Comparison of ENCODE assay signal across 9 mouse cellular contexts in the genomic region with DNA sequence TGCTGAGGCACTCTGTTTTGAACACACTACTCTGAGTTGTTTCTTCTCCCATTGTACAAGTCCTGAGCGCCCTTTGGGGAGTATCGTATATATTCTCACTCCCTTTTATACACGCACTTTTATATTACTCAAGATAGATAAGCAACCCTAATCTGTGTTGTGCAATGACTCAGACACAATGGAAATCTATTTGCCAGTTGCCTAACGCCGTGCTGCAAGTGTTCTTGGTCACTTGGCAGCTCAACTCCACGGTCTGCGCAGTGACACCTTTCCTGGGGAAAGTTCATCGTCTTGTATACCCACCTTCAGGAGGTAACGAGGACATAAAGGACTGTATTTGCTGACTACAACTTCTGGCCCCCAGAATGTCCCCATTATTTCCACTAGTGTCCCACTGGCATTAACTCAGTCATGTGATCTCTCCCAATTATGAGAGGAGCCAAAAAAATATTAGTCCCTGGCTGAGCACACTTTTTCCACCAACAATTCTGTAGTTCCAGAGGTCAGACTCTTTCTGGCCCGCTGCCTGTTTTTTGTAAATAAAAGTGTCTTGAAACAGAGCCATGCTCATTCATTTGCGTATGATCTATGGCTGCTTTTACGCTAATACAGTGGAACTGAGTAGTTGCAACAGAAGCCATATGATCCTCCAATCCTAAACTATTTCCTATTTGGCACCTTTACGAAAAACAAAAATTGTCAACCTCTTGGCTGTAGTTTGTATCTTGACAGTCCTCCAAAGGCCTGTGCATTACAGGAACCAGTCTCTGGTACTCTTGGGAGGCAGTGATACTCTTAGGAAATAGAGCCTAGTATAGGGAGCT. TPM values are rescaled to one million over a fixed set of nuclear protein-coding genes. Genes with fewer than 3 reads are reported as not detected.
DNase-seq lines count a peak whose midpoint lies in the region; ATAC-seq and TF ChIP-seq lines count a peak whose summit lies in the region.
"Had no signal": no experiment of that assay in that cellular context is flagged by ENCODE, and none has a peak within 500 bp of the region (broad histone marks: within the 10 kb centered on the region; RNA-seq: fewer than 3 reads in every experiment).

No protein-coding gene starts in this region.

- ATAC-seq in forebrain, embryonic 11.5 days (replicated peaks; ENCODE audit: low FRiP score), result no peak
- no peak for ATAC-seq in forebrain, embryonic 14.5 days
- no peak for ATAC-seq in forebrain, embryonic 15.5 days (replicated peaks)
- no peak for ATAC-seq in forebrain, embryonic 13.5 days

- DNase-seq in forebrain, embryonic 11.5 days (ENCODE audit: low spot score), result peak; percentile 3
- DNase-seq in forebrain, embryonic 14.5 days (ENCODE audit: low spot score), result no peak
- peak; percentile 59 for DNase-seq in cerebellum, adult 9-11 months
- peak; percentile 90 for DNase-seq in kidney, adult 2 months
- DNase-seq in lung, postnatal 14 days, result peak; percentile 61
- DNase-seq in forebrain, embryonic 10.5 days (ENCODE audit: extremely low spot score, low spot score), result no peak
- DNase-seq: layer of hippocampus, postnatal 36 days had no signal

- H3K4me1 ChIP-seq in forebrain, embryonic 11.5 days (replicated peaks; ENCODE audit: control insufficient read depth, insufficient read depth, low read length), result no peaks in the 10 kb centered on the region
- H3K4me1 ChIP-seq in forebrain, embryonic 14.5 days (ENCODE audit: control insufficient read depth, insufficient read depth, low read length), result no peaks in the 10 kb centered on the region
- peaks cover 18% of the 10 kb centered on the region; the same call in 1 of the 2 replicates for H3K4me1 ChIP-seq in kidney, adult 2 months (ENCODE audit: control insufficient read depth, insufficient read depth, low read length)
- H3K4me1 ChIP-seq in forebrain, embryonic 15.5 days, result peaks cover 22% of the 10 kb centered on the region
- H3K4me1 ChIP-seq in forebrain, embryonic 10.5 days, result peaks cover 28% of the 10 kb centered on the region
- no peaks in the 10 kb centered on the region for H3K4me1 ChIP-seq in forebrain, embryonic 13.5 days

- no peaks in the 10 kb centered on the region for H3K27me3 ChIP-seq in forebrain, embryonic 11.5 days (ENCODE audit: control insufficient read depth, insufficient read depth, low read length)
- H3K27me3 ChIP-seq in forebrain, embryonic 14.5 days (replicated peaks; ENCODE audit: control insufficient read depth, insufficient read depth, low read length), result no peaks in the 10 kb centered on the region
- H3K27me3 ChIP-seq in kidney, adult 2 months (replicated peaks; ENCODE audit: control insufficient read depth, insufficient read depth, low read length), result no peaks in the 10 kb centered on the region
- no peaks in the 10 kb centered on the region for H3K27me3 ChIP-seq in forebrain, embryonic 15.5 days
- no peaks in the 10 kb centered on the region for H3K27me3 ChIP-seq in forebrain, embryonic 10.5 days (ENCODE audit: poor library complexity, severe bottlenecking)
- no peaks in the 10 kb centered on the region for H3K27me3 ChIP-seq in forebrain, embryonic 13.5 days

- H3K9ac ChIP-seq in forebrain, embryonic 11.5 days (ENCODE audit: low read length), result no peak overlapping the region
- H3K9ac ChIP-seq in forebrain, embryonic 14.5 days (ENCODE audit: low read length), result no peak overlapping the region
- no peak overlapping the region for H3K9ac ChIP-seq in forebrain, embryonic 15.5 days (replicated peaks)
- H3K9ac ChIP-seq in forebrain, embryonic 13.5 days, result no peak overlapping the region

- H3K36me3 ChIP-seq in forebrain, embryonic 11.5 days (ENCODE audit: control insufficient read depth, insufficient read depth, low read length), result no peaks in the 10 kb centered on the region
- no peaks in the 10 kb centered on the region for H3K36me3 ChIP-seq in forebrain, embryonic 14.5 days (ENCODE audit: control insufficient read depth, insufficient read depth, low read length)
- H3K36me3 ChIP-seq in kidney, adult 2 months (ENCODE audit: control insufficient read depth, insufficient read depth, low read length), result no peaks in the 10 kb centered on the region
- H3K36me3 ChIP-seq in forebrain, embryonic 15.5 days, result no peaks in the 10 kb centered on the region
- no peaks in the 10 kb centered on the region for H3K36me3 ChIP-seq in forebrain, embryonic 10.5 days (replicated peaks)
- no peaks in the 10 kb centered on the region for H3K36me3 ChIP-seq in forebrain, embryonic 13.5 days (ENCODE audit: poor library complexity, severe bottlenecking)

- WGBS in forebrain, embryonic 11.5 days, result 94% methylated on average over 13 of the region's 13 CpGs
- WGBS in forebrain, embryonic 14.5 days, result 84% methylated on average over 13 of the region's 13 CpGs
- WGBS in kidney, adult 2 months, result 53% methylated on average over 13 of the region's 13 CpGs
- 81% methylated on average over 13 of the region's 13 CpGs for WGBS in forebrain, embryonic 15.5 days
- 94% methylated on average over 13 of the region's 13 CpGs for WGBS in forebrain, embryonic 10.5 days
- WGBS in forebrain, embryonic 13.5 days, result 89% methylated on average over 13 of the region's 13 CpGs

- no peak overlapping the region for H3K27ac ChIP-seq in forebrain, embryonic 11.5 days (ENCODE audit: low read depth, low read length)
- H3K27ac ChIP-seq in forebrain, embryonic 14.5 days (ENCODE audit: low read depth, low read length), result no peak overlapping the region
- H3K27ac ChIP-seq in kidney, adult 2 months (ENCODE audit: insufficient read depth, low read depth, low read length), result no peak overlapping the region; the same call in 1 of the 2 replicates
- no peak overlapping the region for H3K27ac ChIP-seq in forebrain, embryonic 15.5 days (replicated peaks)
- H3K27ac ChIP-seq in forebrain, embryonic 10.5 days, result no peak overlapping the region
- no peak overlapping the region for H3K27ac ChIP-seq in forebrain, embryonic 13.5 days

- no peaks in the 10 kb centered on the region for H3K9me3 ChIP-seq in forebrain, embryonic 11.5 days (ENCODE audit: control insufficient read depth, low read length)
- H3K9me3 ChIP-seq in forebrain, embryonic 14.5 days (replicated peaks; ENCODE audit: control insufficient read depth, low read length), result no peaks in the 10 kb centered on the region
- H3K9me3 ChIP-seq in forebrain, embryonic 15.5 days, result no peaks in the 10 kb centered on the region
- H3K9me3 ChIP-seq in forebrain, embryonic 10.5 days, result no peaks in the 10 kb centered on the region
- no peaks in the 10 kb centered on the region for H3K9me3 ChIP-seq in forebrain, embryonic 13.5 days (replicated peaks)

- H3K4me2 ChIP-seq in forebrain, embryonic 11.5 days (ENCODE audit: low read depth, low read length, severe bottlenecking), result no peak overlapping the region
- H3K4me2 ChIP-seq in forebrain, embryonic 14.5 days (ENCODE audit: low read length), result no peak overlapping the region
- H3K4me2 ChIP-seq in forebrain, embryonic 15.5 days (replicated peaks), result no peak overlapping the region
- H3K4me2 ChIP-seq in forebrain, embryonic 13.5 days, result no peak overlapping the region

- H3K4me3 ChIP-seq in forebrain, embryonic 11.5 days (ENCODE audit: low read depth, low read length), result no peak overlapping the region
- no peak overlapping the region for H3K4me3 ChIP-seq in forebrain, embryonic 14.5 days (ENCODE audit: low read depth, low read length)
- H3K4me3 ChIP-seq in kidney, adult 2 months (ENCODE audit: insufficient read depth, low read depth, low read length), result no peak overlapping the region
- H3K4me3 ChIP-seq in forebrain, embryonic 15.5 days, result no peak overlapping the region
- H3K4me3 ChIP-seq in forebrain, embryonic 10.5 days, result no peak overlapping the region
- H3K4me3 ChIP-seq in forebrain, embryonic 13.5 days, result no peak overlapping the region

- TF ChIP-seq CTCF in kidney, adult 2 months (conservative IDR thresholded peaks at IDR 0.05; ENCODE audit: insufficient read depth, insufficient read length, low read depth, low read length), result no peak

- no peak for TF ChIP-seq POLR2A in kidney, adult 2 months (IDR thresholded peaks at IDR 0.05; ENCODE audit: low read depth, low read length)

RNA-seq across cellular contexts. Expression of gene Xpnpep1, which starts 35.1 kb away (rescaled TPM):
- polyA plus RNA-seq in forebrain, embryonic 11.5 days (2014; fragmentation: Nextera tagmentation; extraction: Ambion mirVana), result 150 and 168 TPM in 2 replicates
- polyA plus RNA-seq in forebrain, embryonic 14.5 days (2014; fragmentation: Nextera tagmentation; extraction: Ambion mirVana), result 155 and 158 TPM in 2 replicates
- 250 and 253 TPM in 2 replicates for polyA plus RNA-seq in kidney, adult 2 months (2012; rRNA removed)
- 130 and 136 TPM in 2 replicates for polyA plus RNA-seq in forebrain, embryonic 15.5 days (2015; fragmentation: Nextera tagmentation; extraction: Ambion mirVana)
- 156 TPM in 2 replicates for polyA plus RNA-seq in forebrain, embryonic 10.5 days (2016; fragmentation: Nextera tagmentation; extraction: Ambion mirVana)
- polyA plus RNA-seq in forebrain, embryonic 13.5 days (2015; fragmentation: Nextera tagmentation; extraction: Ambion mirVana), result 120 and 130 TPM in 2 replicates

Comparison
In these comparisons a context has a peak if more than half of its experiments do, and no peak if none do; other contexts are left out.
1. DNase-seq: peak in forebrain, embryonic 11.5 days (single experiment), cerebellum, adult 9-11 months (single experiment), kidney, adult 2 months (single experiment) and lung, postnatal 14 days (single experiment); none in forebrain, embryonic 14.5 days (single experiment) and forebrain, embryonic 10.5 days (single experiment).